Mouse (Mus musculus): ENCODE results near the gene Gm10518. TPM values are rescaled to one million over a fixed set of nuclear protein-coding genes. Genes with fewer than 3 reads are reported as not detected.

The Gm10518 gene
- total and polyA plus RNA-seq, 3 experiments: 0.40 to 8.0 TPM; not detected in 1

GRCm38 (mm10) chr1:179835753-179836425, 32.7 kb downstream of the Gm10518 start:
- Histone ChIP-seq H3K4me3 (replicated peaks in 1 of 3; ENCODE audit: low read depth in 2 of 3, low read length in 2 of 3, poor library complexity in 1 of 3) (no peak overlapping the region), H3K27ac (ENCODE audit: insufficient read depth, low read depth) (no peak overlapping the region), H3K27me3 (replicated peaks) (no peaks in the 10 kb centered on the region), H3K36me3 (replicated peaks in 1 of 2; ENCODE audit: control insufficient read depth in 1 of 2, insufficient read depth in 1 of 2, low read length in 1 of 2) (peaks cover 0 to 30% of the 10 kb centered on the region in 2 experiments), H3K9me3 (replicated peaks; ENCODE audit: low read length) (peaks cover 10% of the 10 kb centered on the region), H3K79me2 (replicated peaks; ENCODE audit: control insufficient read depth, extremely low read depth, insufficient read depth, poor library complexity, severe bottlenecking) (no peaks in the 10 kb centered on the region), H3K4me2 (ENCODE audit: insufficient read depth, low read depth, poor library complexity, severe bottlenecking) (no peak overlapping the region), H3K9ac (ENCODE audit: insufficient read depth, low read depth) (no peak overlapping the region), H3K4me1 (ENCODE audit: control insufficient read depth in 1 of 2, insufficient read depth in 2 of 2) (peaks cover 8 to 15% of the 10 kb centered on the region in 2 experiments)
- no peak for TF ChIP-seq UBTF (IDR thresholded peaks at IDR 0.05; ENCODE audit: low read depth, low read length)
- TF ChIP-seq BHLHE40 (IDR thresholded peaks at IDR 0.05; ENCODE audit: low read depth, low read length): no peak
- TF ChIP-seq ZMIZ1 (IDR thresholded peaks at IDR 0.05; ENCODE audit: low read depth, low read length): no peak
- TF ChIP-seq POLR2AphosphoS2 (IDR thresholded peaks at IDR 0.05; ENCODE audit: low read depth, low read length): no peak
- no peak for TF ChIP-seq USF2 (conservative IDR thresholded peaks at IDR 0.05; ENCODE audit: low read depth, low read length)
- TF ChIP-seq EP300 (IDR thresholded peaks at IDR 0.05; ENCODE audit: low read length): no peak
- TF ChIP-seq RCOR1 (conservative IDR thresholded peaks at IDR 0.05; ENCODE audit: low read depth, low read length): no peak
- TF ChIP-seq USF1 (IDR thresholded peaks at IDR 0.05; ENCODE audit: low read depth, low read length): no peak
- no peak for TF ChIP-seq SIN3A (IDR thresholded peaks at IDR 0.05; ENCODE audit: low read length)
- TF ChIP-seq TBP (conservative IDR thresholded peaks at IDR 0.05; ENCODE audit: low read depth, low read length): no peak
- TF ChIP-seq MAX (IDR thresholded peaks at IDR 0.05; ENCODE audit: low read length): no peak
- no peak for TF ChIP-seq GABPA (IDR thresholded peaks at IDR 0.05; ENCODE audit: insufficient replicate concordance, low read depth, low read length)
- TF ChIP-seq NRF1 (IDR thresholded peaks at IDR 0.05; ENCODE audit: low read depth, low read length): no peak
- TF ChIP-seq CHD2 (IDR thresholded peaks at IDR 0.05; ENCODE audit: low read length): no peak
- no peak for TF ChIP-seq CHD1 (IDR thresholded peaks at IDR 0.05; ENCODE audit: low read depth, low read length)
- TF ChIP-seq RAD21 (IDR thresholded peaks at IDR 0.05; ENCODE audit: low read depth, low read length): no peak
- no peak for TF ChIP-seq MAZ (IDR thresholded peaks at IDR 0.05; ENCODE audit: low read depth, low read length)
- TF ChIP-seq ELF1 (IDR thresholded peaks at IDR 0.05; ENCODE audit: low read depth, low read length): no peak
- no peak for TF ChIP-seq SMC3 (IDR thresholded peaks at IDR 0.05; ENCODE audit: low read depth, low read length)
- dilution Hi-C loops (cut with MboI; ENCODE audit: extremely low pct_ligation_motif_present, extremely low pct_unique_long_range_greater_than_20kb, low sequenced_read_pairs) (no loop called here), in situ Hi-C loops (cut with MboI; ENCODE audit: low pct_ligation_motif_present, low pct_unique_long_range_greater_than_20kb, low sequenced_read_pairs) (loop anchor here (25.0 kb wide), 1 partner anchor 199 kb away; no protein-coding TSS in a partner anchor)
- DNase-seq (ENCODE audit: extremely low read depth): no peak

Measured in CH12.LX (cell line).